Mouse (Mus musculus): ENCODE results near the gene Gm20883. TPM values are rescaled to one million over a fixed set of nuclear protein-coding genes. Genes with fewer than 3 reads are reported as not detected.
"Not testable (repeated sequence)": the region's sequence is repeated elsewhere in the genome, so short reads cannot be mapped to it uniquely, and the experiment has no call there.

The Gm20883 gene
- total RNA-seq (2021) = not detected

- DNase-seq; intact Hi-C loops (cut with DNase I): not testable (repeated sequence)
These were observed at the start of gene Gm20883 for GRCm38 (mm10) chrY:50607951-50608350. TSS of gene Gm20883 (plus strand) at chrY:50608251.

All from heart, postnatal 10 days (tissue).